Mouse (Mus musculus) kidney, adult 2 months (tissue): ENCODE results near the gene Tmem177. TPM values are rescaled to one million over a fixed set of nuclear protein-coding genes. Genes with fewer than 3 reads are reported as not detected.

ENCODE experiments used
- DNase-seq: peaks from one replicate; pipeline ENCODE4 v3.0.0; 2021
- H3K27ac ChIP-seq: fragments of 200-500 bp; 2 replicates; pipeline ENCODE4 v1.5.1; 2012; ENCODE audit warnings: low read depth, low read length, control low read depth, inconsistent platforms; ENCODE audit not compliant: insufficient read depth
- H3K27me3 ChIP-seq: fragments of 200-500 bp; replicated peaks from 2 replicates; pipeline ENCODE4 v1.6.1; 2012; ENCODE audit warnings: mild to moderate bottlenecking, moderate library complexity, low read length, inconsistent platforms; ENCODE audit not compliant: control insufficient read depth, insufficient read depth
- H3K36me3 ChIP-seq: fragments of 200-500 bp; 2 replicates; pipeline ENCODE4 v1.6.1; 2012; ENCODE audit warnings: mild to moderate bottlenecking, moderate library complexity, low read length, inconsistent platforms; ENCODE audit not compliant: control insufficient read depth, insufficient read depth
- H3K4me1 ChIP-seq: fragments of 200-500 bp; 2 replicates; pipeline ENCODE4 v1.6.1; 2011; ENCODE audit warnings: low read length; ENCODE audit not compliant: control insufficient read depth, insufficient read depth
- H3K4me3 ChIP-seq: fragments of 200-500 bp; 2 replicates; pipeline ENCODE4 v1.5.1; 2011; ENCODE audit warnings: mild to moderate bottlenecking, low read depth, low read length, control low read depth; ENCODE audit not compliant: insufficient read depth
- CTCF ChIP-seq: fragments of 200-500 bp; conservative IDR thresholded peaks from 2 replicates; pipeline ENCODE4 v1.5.1; 2011; ENCODE audit warnings: low read depth, mild to moderate bottlenecking, control low read depth, low read length, moderate library complexity, mixed read lengths; ENCODE audit not compliant: insufficient read depth, insufficient read length
- POLR2A ChIP-seq: fragments of 200-500 bp; IDR thresholded peaks from one replicate; pipeline ENCODE4 v1.6.1; 2011; ENCODE audit warnings: low read depth, low read length, control low read depth
- WGBS: fragments of 180-500 bp; shearing (Covaris S2); methylation state at CpG from one replicate; pipeline ENCODE4 v1.1.7; 2018; 5-methylcytosine and 5-hydroxymethylcytosine counted together
- polyA plus RNA-seq: library from polyadenylated mRNA; depleted of rRNA; stranded (reverse); fragments of >200 nt; gene quantifications from 2 replicates; pipeline ENCODE4 v1.2.3, GENCODE M21; 2012; rRNA removed

Tmem177 gene
- polyA plus RNA-seq, 1 experiment: 8.3 TPM

GRCm38 (mm10) chr1:119865311-119865710 lies 47.7 kb downstream of the Tmem177 start:
- Histone ChIP-seq H3K27ac (no peak overlapping the region), H3K4me1 (no peaks in the 10 kb centered on the region), H3K27me3 (no peaks in the 10 kb centered on the region), H3K36me3 (no peaks in the 10 kb centered on the region), H3K4me3 (no peak overlapping the region)
- no peak for DNase-seq
- TF ChIP-seq CTCF: no peak
- WGBS: 87% methylated on average over 6 of the region's 6 CpGs

DNA sequence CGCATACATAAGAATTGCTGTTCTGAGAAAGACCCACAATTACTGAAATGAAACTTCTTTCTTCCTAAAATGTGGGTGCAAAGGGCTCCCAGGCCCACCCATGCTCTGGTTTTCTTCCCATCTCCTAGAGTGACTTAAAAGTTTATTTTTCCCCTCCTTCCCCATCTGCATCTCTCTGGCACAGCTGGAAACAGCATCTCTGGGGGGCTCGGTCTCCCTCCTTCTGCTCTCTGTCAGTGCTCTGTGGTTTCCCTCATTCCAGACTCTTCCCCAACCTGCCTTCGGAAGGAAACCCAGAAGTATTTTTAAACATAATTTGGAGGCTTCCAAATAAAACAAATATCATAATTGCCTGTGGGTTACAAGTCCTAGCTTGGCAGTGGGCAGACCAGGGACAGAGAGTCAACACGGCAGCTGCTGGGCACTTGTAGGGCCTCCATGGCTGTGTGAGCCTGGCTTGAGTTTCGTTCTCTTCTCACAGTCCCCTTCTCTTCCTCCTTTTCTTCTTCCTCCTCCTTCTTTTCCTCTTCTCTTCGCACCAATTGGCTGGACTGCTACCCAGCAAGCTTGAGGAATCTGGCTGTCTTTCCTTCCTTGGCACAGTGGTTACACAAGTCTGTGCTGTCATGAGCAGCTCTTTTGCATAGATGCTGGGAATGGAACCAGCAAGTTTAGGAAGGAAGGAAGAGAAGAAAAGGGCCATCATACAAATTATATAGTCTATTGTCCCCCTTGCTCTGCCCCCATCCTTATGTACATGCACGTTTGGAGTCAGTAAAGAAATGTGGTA lies 49.3 kb downstream of the Tmem177 start:
- Histone ChIP-seq H3K4me1 (no peaks in the 10 kb centered on the region), H3K4me3 (no peak overlapping the region), H3K27ac (no peak overlapping the region), H3K27me3 (0 out of 2 replicates have a peak, but pooled peaks cover 1% of the 10 kb centered on the region), H3K36me3 (no peaks in the 10 kb centered on the region)
- TF ChIP-seq CTCF: no peak
- TF ChIP-seq POLR2A: no peak
- DNase-seq: no peak
- 73% methylated on average over 7 of the region's 7 CpGs for WGBS

- no peak for TF ChIP-seq CTCF
- no peak for TF ChIP-seq POLR2A
- no peak for DNase-seq
- H3K36me3 ChIP-seq: no peaks in the 10 kb centered on the region
- H3K27me3 ChIP-seq: 0 out of 2 replicates have a peak, but pooled peaks cover 1% of the 10 kb centered on the region
- H3K4me3 ChIP-seq: no peak overlapping the region
- no peak overlapping the region for H3K27ac ChIP-seq
- 81% methylated on average over 5 of the region's 5 CpGs for WGBS
- no peaks in the 10 kb centered on the region for H3K4me1 ChIP-seq
These were observed 53.4 kb downstream of the Tmem177 start for GRCm38 (mm10) chr1:119859566-119859965.

Other genes starting within 250 kb of the Tmem177 start
- gene Ptpn4, start 75.6 kb downstream of the Tmem177 start, polyA plus RNA-seq: 2.9 and 3.6 TPM in 2 replicates
- gene Cfap221, start 84.0 kb upstream of the Tmem177 start, polyA plus RNA-seq: not detected in 2 replicates
- 1.4 and 2.0 TPM in 2 replicates for gene Sctr, start 93.7 kb upstream of the Tmem177 start, polyA plus RNA-seq
- gene Tmem37, start 160.9 kb upstream of the Tmem177 start, polyA plus RNA-seq: 232 and 266 TPM in 2 replicates
- gene Dbi, start 207.9 kb upstream of the Tmem177 start, polyA plus RNA-seq: 1,108 and 1,337 TPM in 2 replicates
- gene 3110009E18Rik, start 208.0 kb upstream of the Tmem177 start, polyA plus RNA-seq: 4.3 and 5.1 TPM in 2 replicates